Mouse (Mus musculus) testis, adult 2 months (tissue): ENCODE measurements around the gene Wee1. TPM values are rescaled to one million over a fixed set of nuclear protein-coding genes. Genes with fewer than 3 reads are reported as not detected.
"Not testable (repeated sequence)": the region's sequence is repeated elsewhere in the genome, so short reads cannot be mapped to it uniquely, and the experiment has no call there.

Experiments
- H3K27ac ChIP-seq: fragments of 200-500 bp; 2 replicates; pipeline ENCODE4 v1.5.1; 2012; ENCODE audit warnings: low read depth, low read length; ENCODE audit not compliant: control insufficient read depth, insufficient read depth
- H3K27me3 ChIP-seq: fragments of 200-500 bp; 2 replicates; pipeline ENCODE4 v1.6.1; 2012; ENCODE audit warnings: mild to moderate bottlenecking, low read length, moderate library complexity; ENCODE audit not compliant: control insufficient read depth, insufficient read depth
- H3K36me3 ChIP-seq: fragments of 200-500 bp; 2 replicates; pipeline ENCODE4 v1.6.1; 2012; ENCODE audit warnings: mild to moderate bottlenecking, low read length; ENCODE audit not compliant: control insufficient read depth, insufficient read depth
- H3K4me1 ChIP-seq: fragments of 200-500 bp; 2 replicates; pipeline ENCODE4 v1.6.1; 2012; ENCODE audit warnings: low read length; ENCODE audit not compliant: control insufficient read depth, insufficient read depth
- H3K4me3 ChIP-seq: fragments of 200-500 bp; 2 replicates; pipeline ENCODE4 v1.5.1; 2012; ENCODE audit warnings: low read depth, mild to moderate bottlenecking, low read length, moderate library complexity, mixed read lengths; ENCODE audit not compliant: control insufficient read depth
- CTCF ChIP-seq: fragments of 200-500 bp; IDR thresholded peaks from 2 replicates; pipeline ENCODE4 v1.5.1; 2012; ENCODE audit warnings: low read depth, mild to moderate bottlenecking, inconsistent platforms, low read length, moderate library complexity; ENCODE audit not compliant: control insufficient read depth, insufficient read depth, insufficient replicate concordance
- POLR2A ChIP-seq: fragments of 200-500 bp; IDR thresholded peaks from 2 replicates; pipeline ENCODE4 v1.6.1; 2012; ENCODE audit warnings: low read depth, mild to moderate bottlenecking, inconsistent platforms, low read length, moderate library complexity; ENCODE audit not compliant: control insufficient read depth
- polyA plus RNA-seq: library from polyadenylated mRNA; depleted of rRNA; stranded (reverse); fragments of >200 nt; gene quantifications from 2 replicates; pipeline ENCODE4 v1.2.3, GENCODE M21; 2012

The Wee1 gene
- polyA plus RNA-seq, 1 experiment, result 14.3 TPM

DNA sequence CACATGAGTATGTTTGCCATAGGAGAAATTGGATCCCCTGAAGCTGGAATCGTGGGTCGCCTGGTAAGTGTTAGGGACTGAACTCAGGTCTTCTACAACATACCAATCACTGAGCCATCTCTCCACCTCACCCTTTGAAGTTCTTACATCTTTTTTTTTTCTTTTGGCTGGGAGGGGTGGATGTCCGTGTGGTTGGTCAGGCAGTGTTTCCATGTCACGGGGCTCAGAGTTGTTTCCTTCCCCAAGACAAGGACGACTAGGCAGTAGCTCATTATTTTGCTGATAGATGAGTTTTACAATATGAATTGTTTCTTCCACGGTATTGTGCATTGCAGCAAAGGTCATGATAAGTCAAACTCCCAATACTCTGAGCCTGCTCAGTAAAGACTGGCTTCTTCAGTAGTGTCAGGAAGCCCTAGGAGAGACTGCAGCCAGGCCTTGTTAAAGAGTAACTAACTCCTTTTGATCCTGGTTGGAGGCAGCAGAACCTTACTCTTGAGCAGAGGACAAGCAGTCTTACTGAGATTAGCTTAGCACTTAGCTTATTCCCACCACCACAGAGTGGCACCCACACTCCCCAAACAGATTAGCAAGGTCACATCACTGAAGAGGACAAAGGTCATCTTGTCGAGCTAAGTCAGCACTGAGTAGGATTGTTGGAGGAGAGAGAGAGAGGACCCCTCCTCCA lies 24.6 kb upstream of the Wee1 start:
- no peaks in the 10 kb centered on the region for H3K4me1 ChIP-seq
- peaks cover 2% of the 10 kb centered on the region for H3K36me3 ChIP-seq
- H3K27ac ChIP-seq, result no peak overlapping the region
- H3K4me3 ChIP-seq, result no peak overlapping the region
- no peaks in the 10 kb centered on the region for H3K27me3 ChIP-seq
- TF ChIP-seq POLR2A (no peak), CTCF (no peak)

DNA sequence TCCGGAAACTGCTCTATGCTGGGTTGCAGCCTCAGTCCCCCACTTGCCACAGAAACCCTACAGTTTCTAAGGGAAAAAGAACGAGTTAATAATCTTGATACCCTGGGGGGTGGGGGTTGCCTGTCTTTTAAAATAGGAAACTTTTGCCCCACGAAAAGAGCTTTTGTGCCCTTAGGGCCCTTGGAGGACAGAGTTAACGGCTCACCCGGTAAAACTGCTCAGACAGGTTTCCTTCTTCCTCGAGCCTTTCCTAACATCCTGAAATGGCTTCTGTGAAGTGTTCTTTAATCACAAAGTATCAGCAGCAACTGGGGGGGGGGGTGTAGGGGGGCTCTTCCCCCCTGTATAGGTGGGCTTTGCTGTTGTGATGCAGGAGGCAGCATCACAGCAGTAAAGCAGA lies 21.0 kb upstream of the Wee1 start:
- H3K36me3 ChIP-seq, result no peaks in the 10 kb centered on the region
- TF ChIP-seq CTCF (no peak), POLR2A (no peak)
- no peaks in the 10 kb centered on the region for H3K27me3 ChIP-seq
- H3K4me1 ChIP-seq, result no peaks in the 10 kb centered on the region
- H3K4me3 ChIP-seq, result peak overlapping the region; percentile 11
- no peak overlapping the region for H3K27ac ChIP-seq

DNA sequence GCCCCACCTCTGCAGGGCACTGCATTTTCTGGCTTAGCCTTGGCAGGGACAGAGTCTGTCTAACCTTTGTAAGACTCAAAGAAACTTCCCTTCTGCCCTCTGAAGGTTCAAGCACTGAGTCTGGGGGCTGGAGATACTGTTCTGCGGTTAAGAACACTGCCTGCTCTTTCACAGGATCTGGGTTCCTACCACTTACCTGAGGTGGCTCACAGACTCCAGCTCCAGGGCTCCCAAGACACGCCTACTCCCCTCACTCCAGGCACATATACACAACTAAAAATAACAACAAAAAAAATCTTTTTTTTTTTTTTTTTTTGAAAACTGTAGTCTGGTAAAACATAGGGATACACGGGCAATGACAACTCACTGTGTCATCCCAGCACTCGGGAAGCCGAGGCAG lies 20.6 kb upstream of the Wee1 start:
- no peaks in the 10 kb centered on the region for H3K36me3 ChIP-seq
- H3K4me1 ChIP-seq, result no peaks in the 10 kb centered on the region
- no peaks in the 10 kb centered on the region for H3K27me3 ChIP-seq
- TF ChIP-seq POLR2A, result no peak
- TF ChIP-seq CTCF, result no peak
- no peak overlapping the region for H3K27ac ChIP-seq
- peak overlapping the region; percentile 58 for H3K4me3 ChIP-seq

DNA sequence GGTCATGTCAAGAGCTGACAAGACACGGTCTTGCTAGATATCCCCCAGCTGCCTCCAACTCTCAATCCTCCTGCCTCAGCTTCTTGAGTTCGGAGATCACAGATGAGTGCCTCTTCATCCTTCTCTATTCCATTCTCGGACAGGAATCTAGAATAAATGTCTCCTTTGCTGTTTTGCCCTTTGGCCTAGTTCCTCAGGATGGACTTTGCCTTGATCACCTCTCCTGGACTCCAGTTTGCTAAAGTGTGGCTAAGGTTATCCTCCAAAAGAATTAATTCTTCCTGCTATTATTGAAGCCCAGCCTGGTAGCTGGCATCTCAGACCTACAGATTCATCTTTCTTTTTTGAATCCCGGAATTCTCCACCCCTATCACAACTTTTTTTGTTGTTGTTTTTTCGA lies 16.8 kb upstream of the Wee1 start:
- no peak overlapping the region for H3K4me3 ChIP-seq
- TF ChIP-seq CTCF, result no peak
- no peak for TF ChIP-seq POLR2A
- H3K27ac ChIP-seq, result no peak overlapping the region
- H3K27me3 ChIP-seq, result no peaks in the 10 kb centered on the region
- peaks cover 9% of the 10 kb centered on the region for H3K4me1 ChIP-seq
- no peaks in the 10 kb centered on the region for H3K36me3 ChIP-seq

DNA sequence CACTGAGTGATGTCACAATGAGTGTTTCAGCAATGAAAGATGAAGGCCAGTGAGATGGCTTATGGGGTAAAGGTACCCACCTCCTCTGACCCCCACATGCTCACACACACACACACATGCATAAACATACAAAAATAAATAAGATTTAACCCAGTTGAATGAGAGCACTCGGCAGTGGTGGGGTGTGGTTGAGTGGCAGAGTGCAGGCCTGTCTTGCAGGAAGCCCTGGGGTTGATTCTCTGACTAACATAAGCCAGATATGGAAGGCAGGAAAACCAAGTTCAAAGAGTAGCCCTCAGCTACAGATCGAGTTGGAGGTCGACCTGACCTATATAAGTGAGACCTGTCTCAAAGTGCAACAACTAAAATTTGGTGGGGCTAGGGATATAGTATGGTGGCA lies 15.2 kb upstream of the Wee1 start:
- no peaks in the 10 kb centered on the region for H3K36me3 ChIP-seq
- H3K27me3 ChIP-seq, result no peaks in the 10 kb centered on the region
- H3K27ac ChIP-seq, result no peak overlapping the region
- peaks cover 11% of the 10 kb centered on the region for H3K4me1 ChIP-seq
- TF ChIP-seq CTCF (no peak), POLR2A (no peak)
- no peak overlapping the region for H3K4me3 ChIP-seq

DNA sequence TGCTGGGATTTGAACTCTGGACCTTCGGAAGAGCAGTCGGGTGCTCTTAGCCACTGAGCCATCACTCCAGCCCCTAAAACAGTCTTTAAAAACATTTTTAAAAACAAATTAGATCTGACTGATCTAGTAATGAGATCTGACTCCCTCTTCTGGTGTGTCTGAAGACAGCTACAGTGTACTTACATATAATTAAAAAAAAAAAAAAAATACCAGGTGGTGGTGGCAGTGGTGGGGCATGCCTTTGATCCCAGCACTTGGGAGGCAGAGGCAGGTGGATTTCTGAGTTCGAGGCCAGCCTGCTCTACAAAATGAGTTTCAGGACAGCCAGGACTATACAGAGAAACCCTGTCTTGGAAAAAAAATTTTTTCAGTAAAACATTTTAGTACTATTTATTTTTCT lies 13.3 kb upstream of the Wee1 start:
- not testable (repeated sequence) for H3K27me3 ChIP-seq, H3K36me3 ChIP-seq, H3K4me3 ChIP-seq, H3K27ac ChIP-seq
- peaks cover 11% of the 10 kb centered on the region for H3K4me1 ChIP-seq

DNA sequence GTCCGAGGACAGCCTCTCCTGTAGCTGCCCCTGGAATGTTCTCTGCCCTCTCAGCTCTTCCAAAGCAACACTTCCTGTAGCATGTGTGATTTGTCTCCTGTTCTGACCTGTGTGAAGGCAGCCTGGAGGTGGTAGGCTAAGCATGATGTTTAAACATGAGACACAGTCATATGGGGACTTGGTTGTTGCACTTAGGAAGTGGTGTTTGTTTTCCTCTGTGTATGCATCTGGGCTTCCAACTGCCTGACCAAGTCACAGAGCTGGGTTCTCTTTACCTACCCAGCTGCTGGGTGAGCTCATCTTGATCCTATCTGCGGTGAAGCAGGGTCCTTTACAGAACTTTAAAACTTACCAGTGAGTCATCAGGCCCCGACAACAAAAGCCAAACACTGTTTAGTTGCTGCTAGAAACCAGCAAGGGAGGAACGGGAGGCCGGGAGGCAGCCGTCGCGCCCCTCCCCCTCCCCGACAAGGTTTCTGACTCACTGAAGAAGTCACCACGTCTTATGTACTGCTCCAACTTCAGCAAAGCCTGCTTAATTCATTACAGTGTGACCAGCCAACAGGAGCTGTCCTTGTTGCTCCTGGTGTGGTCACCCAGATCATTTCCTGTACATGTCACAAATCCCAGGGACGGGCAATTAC lies 12.8 kb upstream of the Wee1 start:
- H3K27me3 ChIP-seq, result no peaks in the 10 kb centered on the region
- no peak for TF ChIP-seq CTCF
- TF ChIP-seq POLR2A, result no peak
- no peaks in the 10 kb centered on the region for H3K36me3 ChIP-seq
- peaks cover 11% of the 10 kb centered on the region for H3K4me1 ChIP-seq
- no peak overlapping the region for H3K4me3 ChIP-seq
- peak overlapping the region; percentile 44 for H3K27ac ChIP-seq

DNA sequence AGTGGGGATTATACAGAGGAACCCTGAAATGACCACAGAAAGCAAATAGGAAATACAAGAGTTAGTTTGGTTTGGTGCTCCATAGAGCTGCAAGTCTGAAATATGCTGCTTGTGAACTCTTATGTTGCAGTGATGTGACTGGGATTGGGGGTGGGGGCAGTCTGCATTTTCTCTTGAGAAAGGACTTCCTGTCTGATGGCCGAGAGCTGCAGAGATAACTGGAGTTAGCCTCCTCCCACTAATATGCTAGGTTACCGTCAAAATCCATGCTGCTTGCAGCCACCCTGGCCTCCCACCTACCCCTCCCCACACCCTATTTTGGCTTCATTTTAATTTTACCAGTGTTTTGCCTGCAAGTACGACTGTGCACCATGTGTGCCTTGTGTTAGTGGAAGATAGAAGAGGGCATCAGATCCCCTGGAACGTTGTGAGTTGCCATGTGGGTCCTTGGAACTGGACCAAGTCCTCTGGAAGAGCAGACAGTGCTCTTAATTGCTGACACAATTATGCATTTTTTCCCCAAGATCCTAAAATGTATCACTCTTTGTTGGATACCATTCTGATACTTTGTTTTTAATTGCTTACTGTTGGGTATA lies 11.7 kb upstream of the Wee1 start:
- Histone ChIP-seq H3K4me3 (no peak overlapping the region), H3K4me1 (peaks cover 11% of the 10 kb centered on the region), H3K27ac (no peak overlapping the region), H3K27me3 (no peaks in the 10 kb centered on the region), H3K36me3 (no peaks in the 10 kb centered on the region)
- TF ChIP-seq POLR2A (no peak), CTCF (no peak)
